Mouse (Mus musculus): ENCODE data around the gene Chrna1. TPM values are rescaled to one million over a fixed set of nuclear protein-coding genes. Genes with fewer than 3 reads are reported as not detected.

Gene Chrna1
- total RNA-seq, 2 experiments from 2014 or later = 0.16 to 0.33 TPM

DNA sequence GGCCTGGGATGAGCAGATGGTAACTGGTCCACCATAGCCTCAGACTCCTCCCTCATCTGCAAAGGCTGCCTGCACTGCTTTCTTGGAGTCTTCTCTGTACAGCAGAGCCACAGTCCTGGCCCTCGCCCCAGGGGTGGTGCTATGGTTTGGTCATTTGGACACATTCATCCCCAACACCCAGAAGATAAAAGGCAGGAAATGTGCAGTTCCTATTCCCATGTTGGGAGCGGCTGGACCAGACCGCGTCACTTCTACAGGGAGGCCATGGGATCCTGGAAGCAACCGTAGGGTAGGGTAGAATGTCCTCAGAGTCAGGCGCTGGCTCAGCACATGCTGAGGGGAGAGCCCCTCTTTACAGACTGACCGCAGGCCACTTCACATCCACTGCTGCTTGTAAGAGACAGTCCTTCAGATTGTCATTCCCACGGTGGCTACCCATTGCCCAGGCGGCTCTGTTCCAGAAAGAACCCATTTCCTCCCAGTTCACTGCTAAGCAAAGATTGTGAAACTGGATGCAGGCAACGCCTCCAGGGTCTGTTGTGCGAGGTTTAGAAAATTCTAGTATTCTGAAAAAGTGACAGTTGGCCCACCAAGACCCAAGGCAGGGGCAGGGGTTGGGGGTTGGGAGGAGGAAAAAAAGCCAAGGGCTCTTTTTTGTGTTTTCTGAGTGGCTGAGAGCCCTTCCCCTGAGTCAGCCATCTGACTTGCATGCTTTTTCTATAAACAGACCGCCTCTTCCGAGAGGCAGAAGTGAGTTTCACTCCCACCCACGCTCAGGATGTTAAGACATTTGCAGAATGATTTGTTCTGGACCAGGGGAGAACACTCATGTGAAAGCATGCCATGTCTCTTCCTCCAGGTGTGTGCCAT lies 12.3 kb upstream of the Chrna1 start:
- peak in 1 of 2 experiments; percentile 75 for DNase-seq (ENCODE audit: low spot score in 2 of 2)

DNA sequence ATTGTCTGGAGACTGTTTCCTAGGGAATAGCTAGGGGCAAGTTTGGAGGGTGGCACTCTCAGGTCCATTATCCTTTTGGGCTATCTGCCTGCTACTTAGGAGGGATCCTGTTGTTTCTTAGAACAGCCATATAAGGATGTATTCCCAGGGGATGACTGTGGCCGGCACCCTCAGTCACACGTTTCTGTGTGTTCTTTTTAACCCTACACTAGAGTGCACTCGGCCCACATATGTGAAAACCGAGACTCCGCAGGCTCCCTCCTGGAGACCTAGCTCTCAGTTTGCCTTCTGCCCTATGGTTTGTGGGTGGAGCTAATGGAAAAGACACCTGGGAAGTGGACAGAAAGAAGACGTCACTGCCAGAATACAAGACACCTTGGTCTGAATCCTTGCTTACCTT lies 11.1 kb upstream of the Chrna1 start:
- no peak for DNase-seq (ENCODE audit: low spot score in 2 of 2)

DNA sequence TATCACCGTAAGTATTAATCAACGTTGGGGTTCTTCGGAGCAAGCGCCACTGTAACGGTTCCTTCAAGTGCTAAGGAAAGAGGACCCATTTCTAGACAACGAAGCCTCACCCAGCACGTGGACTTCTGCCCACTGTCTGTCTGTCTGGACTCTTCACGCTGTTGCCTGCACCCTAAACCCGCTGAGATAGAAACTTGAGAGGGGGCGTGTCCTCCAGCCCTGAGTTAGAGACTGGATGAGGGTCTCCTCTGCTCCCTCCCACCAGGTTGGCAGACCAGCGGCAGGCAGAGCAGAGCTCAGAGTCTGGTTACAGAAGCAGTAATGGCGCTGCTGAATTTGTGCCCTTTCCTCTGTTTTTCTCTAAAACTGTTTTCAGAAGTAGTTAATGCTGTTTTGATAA lies 10.0 kb upstream of the Chrna1 start:
- no peak for DNase-seq (ENCODE audit: low spot score in 2 of 2)

DNA sequence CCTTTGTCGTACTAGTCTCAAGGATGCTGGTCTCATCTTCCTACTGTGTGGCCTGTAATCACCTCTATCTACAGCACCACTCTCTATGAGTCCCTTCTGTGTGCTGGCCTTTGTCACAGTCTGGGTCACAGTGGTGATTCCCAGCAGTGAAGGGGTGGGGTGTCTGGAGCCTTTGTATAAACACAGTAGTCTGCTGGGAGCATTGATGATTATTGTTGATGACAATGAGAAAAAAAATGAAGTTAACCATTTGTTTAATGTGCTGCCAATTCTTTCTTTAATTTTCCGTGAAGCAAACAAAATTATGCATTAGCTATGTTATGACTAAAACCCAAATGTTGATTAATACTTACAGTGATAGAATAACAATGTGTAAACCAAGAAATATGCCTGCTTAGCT lies 8.8 kb upstream of the Chrna1 start:
- DNase-seq (ENCODE audit: low spot score in 2 of 2) = no peak

DNA sequence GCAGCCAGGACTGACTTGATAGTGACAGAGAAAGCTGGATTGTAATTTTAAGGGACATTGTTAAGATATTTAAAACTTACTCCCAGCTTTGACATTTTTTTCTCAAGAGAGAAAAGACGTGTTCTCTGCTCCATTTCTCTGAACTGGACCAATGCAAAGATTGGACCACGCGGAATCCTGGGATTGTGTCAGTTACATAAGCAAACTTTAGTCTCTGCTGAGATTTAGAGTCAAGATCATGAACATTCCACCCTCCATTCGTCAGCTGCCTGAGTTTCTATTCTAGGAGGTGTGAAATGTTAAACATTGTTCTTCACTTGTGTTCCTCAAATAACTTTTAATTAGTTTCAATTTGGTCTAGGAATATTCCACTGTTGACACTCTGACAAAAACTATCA lies 7.0 kb upstream of the Chrna1 start:
- DNase-seq (ENCODE audit: low spot score in 2 of 2) = no peak

DNA sequence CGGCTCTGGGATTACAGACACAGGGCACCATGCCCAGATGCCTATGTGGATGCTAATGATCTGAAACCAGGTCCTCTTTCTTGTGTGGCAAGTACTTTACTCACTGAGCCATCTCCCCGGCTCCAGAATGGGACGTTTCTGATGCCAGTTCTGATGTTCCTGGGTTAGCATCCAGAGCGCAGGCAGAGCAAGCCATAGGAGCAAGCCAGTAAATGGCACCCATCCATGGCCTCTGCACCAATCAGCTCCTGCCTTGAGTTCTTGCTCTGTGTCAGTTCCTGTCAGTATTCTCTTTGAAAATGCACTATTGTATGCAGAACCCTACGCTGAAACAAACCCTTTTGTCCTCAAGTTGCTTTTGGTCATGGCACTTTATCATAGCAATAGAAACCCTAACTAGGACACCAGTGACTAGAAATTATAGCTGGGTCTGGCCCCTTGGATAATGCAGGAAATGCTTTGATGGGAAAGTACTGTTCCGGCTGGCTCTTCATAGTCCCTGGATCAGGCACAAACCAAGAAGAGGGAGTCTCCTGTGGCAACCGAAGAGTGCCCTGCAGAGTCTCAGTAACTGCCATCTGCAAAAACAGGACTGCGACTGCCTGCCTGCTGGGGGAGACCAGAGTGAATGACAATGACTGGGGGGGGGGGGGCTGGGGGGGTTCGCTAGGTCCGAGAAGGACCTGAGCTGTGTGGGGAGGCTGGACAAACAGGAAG lies 6.4 kb upstream of the Chrna1 start:
- DNase-seq (ENCODE audit: low spot score in 2 of 2) = no peak

DNA sequence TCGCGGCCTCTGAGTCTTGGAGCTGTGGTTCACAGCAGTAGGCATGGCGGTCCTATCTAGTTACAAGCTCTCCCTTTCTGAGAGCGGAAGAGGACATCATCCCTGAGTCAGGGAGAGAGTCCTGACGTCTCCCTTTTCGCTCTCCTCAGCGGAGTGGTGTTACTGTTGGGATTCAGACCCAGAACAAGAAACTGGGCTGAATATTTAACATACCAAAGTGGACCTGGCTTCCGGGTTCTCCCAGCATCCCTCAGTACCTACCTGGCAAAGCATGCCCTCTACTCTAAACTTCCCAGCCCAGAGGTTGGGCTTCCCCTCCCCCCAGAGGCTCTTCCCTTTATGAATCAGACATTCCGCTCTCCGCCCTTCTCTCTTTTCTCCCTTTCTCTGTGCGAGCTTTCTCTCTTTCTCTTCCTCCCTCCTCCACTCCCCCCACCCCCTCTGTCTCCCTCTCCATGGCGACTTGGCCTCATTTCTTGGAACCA lies 5.3 kb upstream of the Chrna1 start:
- DNase-seq (ENCODE audit: low spot score in 2 of 2) = no peak

DNA sequence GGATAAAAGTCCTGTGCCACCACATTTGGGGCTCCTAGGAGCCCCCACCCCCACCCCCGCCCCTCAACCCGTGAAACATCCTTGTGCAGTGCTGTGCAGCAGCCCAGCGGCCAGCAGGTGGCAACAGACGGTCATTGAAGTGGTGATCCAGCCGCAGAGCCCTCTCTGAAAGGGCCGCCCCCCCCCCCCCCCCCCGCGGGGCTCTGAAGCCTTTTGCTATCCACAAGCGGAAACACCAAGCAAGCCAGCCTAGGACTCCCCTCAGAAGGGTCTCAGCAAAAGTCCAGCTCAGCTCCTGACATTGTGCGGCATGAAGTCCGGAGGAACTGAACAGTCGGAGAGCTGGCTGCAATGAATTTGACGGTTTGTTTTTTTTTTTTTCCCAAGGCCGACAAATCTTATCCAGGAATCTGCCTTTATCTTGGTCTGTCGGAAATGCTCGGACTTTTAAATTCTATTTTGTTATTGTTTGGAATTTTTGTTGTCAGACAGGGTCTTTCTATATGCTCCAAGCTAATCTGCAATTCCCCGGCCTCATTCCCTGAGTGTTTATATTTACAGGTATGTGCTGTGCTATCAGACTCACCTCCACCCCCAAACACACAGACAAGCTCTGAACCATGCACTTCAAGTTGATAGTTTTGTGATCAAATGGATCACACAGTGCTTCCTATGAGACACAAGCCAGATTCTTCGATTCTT lies 4.7 kb upstream of the Chrna1 start:
- DNase-seq (ENCODE audit: low spot score in 2 of 2) = peak; percentile 68 to 81

DNA sequence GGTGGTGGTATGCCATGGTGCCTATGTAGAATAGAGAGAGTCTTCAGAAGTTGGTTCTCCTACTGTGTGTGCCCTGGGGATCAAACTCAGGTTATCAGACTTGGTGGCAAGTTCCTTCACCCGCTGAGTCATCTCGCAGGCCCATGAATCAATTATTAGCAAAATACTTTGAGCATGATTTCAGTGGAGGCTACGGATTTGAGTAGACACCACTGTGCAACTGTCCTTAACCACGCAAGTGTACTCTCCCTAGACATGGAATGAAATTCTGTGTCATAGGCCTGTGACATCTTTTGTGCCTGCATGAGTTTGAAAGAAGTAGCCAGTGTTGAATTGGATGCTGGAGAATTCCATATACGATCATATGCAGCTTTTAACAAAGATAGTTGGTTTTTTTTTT lies 582 bp upstream of the Chrna1 start:
- DNase-seq (ENCODE audit: low spot score in 2 of 2) = no peak

DNA sequence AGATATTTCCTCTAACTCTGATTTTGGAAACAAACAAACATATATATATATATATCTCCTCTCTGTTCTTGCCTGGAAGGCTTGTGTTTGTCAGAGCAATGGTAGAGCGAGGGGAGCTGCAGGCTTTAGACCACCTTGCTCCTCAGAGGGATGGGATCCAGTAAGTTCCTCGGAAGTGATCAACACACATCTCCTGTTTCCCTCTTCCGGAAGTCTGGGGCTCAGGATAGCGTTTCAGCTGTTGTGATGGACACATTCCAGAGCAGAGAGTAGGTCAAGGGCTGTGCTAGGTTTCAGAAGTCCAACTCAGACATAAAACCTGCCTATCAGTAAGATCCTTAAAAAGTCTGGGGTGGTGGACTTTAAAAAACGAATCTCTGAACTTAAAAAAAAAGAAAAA lies 970 bp downstream of the Chrna1 start:
- DNase-seq (ENCODE audit: low spot score in 2 of 2) = no peak

DNA sequence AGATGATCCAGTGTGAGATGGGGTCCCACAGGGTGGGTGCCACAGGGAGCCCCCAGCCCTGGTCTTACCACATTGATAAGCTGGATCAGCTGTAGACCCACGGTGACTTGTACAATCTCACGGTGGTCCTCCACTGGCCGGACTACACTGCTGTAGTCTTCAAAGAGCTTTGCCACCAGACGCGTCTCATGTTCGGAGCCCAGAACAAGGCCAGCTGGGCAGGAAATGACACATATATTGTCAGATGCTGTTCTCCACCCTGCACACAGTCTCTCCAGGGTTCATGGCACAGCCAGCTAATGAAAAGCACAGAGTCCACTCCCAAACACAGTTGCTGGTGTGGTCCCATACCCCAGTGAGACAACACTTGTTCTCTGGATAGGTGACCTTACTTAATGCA lies 5.7 kb downstream of the Chrna1 start:
- no peak for DNase-seq (ENCODE audit: low spot score in 2 of 2)

DNA sequence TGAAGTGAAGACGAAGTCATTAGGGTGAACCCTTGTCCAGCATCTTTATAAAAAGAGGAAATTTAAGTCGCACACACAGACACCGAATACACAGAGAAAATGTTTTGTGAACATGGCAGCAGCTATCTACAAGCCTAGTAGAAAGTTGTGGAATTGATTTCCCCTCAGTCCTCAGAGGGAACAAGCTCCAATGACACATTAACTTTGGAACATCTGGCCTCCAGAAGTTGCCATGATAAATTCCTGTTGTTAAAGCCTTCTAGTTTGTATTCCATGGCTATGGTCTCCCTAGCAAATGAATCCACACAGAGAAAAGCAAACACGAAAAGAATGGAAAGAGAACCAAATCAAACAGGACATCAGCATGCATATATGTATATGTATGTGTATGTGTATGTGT lies 6.6 kb downstream of the Chrna1 start:
- no peak for DNase-seq (ENCODE audit: low spot score in 2 of 2)

DNA sequence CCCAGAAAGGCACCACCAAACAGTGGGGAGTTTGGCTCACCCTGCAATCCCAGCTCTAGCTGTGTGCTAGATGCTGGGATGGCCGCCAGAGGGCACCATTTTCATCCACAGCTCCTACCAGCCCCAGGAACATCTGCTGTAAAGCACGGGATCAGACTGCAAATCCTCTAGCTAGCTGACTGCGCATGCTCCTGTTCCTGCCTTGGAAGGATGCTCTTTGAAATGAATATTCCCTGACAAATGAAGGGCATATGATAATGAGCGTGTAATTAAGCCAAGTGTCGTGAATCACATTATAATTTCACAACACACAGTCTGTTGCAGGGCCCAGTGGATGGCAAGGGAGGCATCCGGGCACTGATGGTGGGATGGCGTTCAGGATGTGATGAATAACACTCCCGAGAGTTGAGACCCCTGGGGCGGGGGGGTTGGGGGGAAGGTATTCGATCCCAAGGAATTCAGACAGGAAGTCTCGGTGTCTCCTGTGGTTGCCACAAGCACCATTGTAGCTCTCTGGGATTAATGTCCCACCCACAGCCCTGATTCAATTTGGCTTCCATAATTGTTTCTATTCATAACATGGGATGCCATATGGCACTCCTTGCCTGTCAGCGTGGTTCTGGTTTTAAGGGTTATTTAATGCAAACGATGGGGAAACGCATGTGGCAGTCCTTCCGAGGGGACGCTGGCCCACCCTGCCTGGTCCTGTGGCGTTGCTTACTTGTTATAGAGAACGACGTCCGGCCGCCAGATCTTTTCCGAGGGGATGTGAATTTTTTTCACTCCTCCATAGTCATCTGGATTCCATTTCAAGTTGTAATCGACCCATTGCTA lies 7.4 kb downstream of the Chrna1 start:
- DNase-seq (ENCODE audit: low spot score in 2 of 2) = peak; percentile 88 to 96

DNA sequence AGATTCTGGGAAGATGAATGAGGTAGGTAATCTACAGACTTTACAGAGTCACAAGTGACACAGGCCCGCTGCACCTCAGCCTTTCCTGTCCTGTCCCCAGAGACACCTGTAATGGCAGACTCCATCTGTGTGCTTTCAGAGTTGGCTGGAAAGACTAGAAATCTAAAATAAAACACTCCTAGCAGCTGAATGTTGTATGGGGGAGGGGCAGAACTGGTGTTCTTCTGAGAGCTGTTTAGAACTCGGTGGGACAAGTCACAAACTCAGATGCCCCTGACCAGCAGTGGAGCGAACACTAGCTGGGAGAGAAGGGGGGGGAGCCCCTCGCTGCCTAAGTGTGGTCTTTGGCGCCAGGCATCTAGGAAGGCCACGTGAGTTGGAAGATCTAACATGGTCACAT lies 8.2 kb downstream of the Chrna1 start:
- DNase-seq (ENCODE audit: low spot score in 2 of 2) = peak in 1 of 2 experiments; percentile 45

DNA sequence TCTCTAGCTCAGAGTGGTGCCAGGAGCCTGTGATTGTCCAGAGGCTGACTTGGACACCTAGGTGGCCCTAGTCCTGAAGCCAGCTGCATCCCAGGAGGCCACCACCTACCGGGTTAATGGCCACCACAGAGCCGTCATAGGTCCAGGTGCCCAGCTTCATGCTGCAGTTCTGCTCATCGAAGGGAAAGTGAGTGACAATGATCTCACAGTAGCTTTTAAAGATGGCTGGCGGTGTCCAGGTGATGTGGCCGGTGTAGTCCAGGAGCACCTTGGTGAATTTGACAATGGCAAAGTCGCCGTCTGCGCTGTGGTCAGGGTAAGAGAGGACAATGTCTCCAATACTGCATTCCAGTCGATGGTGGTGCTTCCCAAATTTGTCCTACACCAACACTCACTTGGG lies 8.8 kb downstream of the Chrna1 start:
- no peak for DNase-seq (ENCODE audit: low spot score in 2 of 2)

DNA sequence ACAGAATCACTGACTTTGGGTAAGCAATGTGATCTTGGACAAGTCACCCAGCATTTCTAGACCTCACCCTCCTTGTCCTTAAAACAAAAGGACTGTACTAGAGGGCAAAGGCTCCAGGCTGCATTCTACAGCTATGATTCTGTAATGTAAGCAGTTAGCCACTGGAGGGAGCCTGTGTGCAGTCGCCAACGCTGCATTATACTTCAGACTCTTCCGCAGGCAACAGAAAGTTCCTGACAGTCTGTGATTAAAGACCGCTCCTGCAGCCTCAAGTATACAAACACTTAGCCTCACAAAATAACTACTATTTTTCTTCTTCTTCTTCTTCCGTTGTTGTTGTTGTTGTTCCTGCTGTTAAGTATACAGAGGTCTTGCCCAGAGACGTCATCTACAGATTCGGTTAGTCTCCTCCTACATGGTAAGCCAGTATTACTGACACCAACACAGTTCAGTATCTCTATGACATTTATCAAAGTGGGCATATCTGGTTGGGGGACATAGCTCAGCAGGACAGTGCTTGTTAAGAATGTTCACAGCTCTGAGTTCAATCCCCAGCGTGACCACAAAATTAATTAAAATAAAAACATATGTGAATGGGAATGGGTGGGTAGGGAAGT lies 13.0 kb downstream of the Chrna1 start:
- peak in 1 of 2 experiments; percentile 80 for DNase-seq (ENCODE audit: low spot score in 2 of 2)

DNA sequence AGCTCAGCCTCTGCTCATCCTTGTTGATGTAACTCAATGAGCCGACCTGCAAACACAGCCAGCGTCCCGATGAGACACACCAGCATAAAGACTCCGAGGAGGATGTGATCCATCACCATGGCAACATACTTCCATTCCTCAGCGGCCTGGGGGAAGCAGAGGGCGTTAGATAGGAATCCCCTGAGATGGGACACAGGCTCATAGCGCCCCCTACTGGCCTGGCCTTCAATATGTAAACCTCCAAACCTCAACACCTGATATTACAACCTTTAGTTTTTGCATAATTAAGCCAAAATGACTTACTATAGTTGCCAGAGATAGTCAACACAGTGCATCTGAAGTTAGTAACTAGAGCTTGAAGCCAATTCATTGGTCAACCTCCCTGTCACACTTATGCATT lies 14.0 kb downstream of the Chrna1 start:
- DNase-seq (ENCODE audit: low spot score in 2 of 2) = no peak

DNA sequence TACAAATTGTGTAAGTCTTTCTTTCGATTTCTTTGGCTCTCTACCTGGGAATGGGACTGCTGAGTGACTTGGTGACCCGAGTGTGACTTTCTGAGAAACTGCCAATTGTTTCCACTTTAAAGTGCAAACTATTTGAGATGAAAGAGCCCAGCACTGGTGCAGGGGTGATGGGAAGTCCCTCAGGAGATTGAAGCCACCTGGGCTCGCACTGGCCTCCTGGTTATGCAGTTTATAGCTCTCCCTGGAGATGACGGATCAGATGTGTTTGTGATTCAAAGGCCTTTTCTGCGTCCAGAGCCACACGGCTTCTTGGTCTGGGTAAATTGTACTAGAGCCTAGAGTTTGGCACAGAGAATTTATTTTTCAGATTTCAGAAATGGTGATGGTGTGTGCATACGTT lies 16.4 kb downstream of the Chrna1 start:
- DNase-seq (ENCODE audit: low spot score in 2 of 2) = no peak

DNA sequence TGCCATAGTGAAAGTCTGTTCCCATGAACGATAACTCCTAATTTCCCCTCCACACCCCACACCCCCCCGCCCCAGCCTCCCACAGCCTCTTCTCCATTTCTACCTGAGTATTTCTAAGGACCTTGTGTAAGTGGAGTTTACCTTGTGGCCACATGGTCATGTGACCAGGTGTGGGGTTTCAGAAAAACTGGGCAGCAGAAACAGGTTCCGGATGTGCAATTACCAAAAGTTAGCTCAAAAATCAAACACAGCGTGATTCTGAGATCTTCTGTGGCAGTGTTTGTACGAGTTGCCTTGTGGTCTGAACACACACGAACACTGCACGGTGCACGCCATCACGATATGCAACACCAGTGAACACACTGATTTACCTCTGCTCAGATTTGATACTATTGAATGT lies 17.5 kb downstream of the Chrna1 start:
- no peak for DNase-seq (ENCODE audit: low spot score in 2 of 2)

DNA sequence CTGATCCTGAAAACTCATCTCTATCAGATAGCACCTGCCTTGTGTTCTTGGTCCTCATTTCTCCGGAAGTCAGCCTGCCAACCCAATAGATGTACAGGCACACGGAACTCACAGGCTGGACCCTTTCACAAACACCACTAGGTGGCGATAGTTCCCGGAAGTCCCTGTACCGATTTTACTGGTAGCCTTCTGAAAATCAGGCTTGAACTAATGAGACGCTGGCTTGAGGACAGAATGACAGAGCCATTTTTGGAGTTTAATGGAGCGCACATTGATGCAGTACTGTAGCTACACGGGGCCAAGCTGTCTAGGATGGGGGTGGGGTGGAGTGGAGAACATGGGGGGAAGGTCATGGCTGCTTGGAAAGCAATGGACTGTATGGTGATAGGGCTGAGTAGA lies 18.5 kb downstream of the Chrna1 start:
- peak in 1 of 2 experiments; percentile 47 for DNase-seq (ENCODE audit: low spot score in 2 of 2)

All from layer of hippocampus, postnatal 14 days (tissue).